Mouse (Mus musculus) heart, embryonic 14.5 days (tissue): Measurements from ENCODE around the gene Ccl9. TPM values are rescaled to one million over a fixed set of nuclear protein-coding genes. Genes with fewer than 3 reads are reported as not detected.

Experiments used
- ATAC-seq: fragments of 200-750 bp; cut with Nextera tagmentation; 2 replicates; pipeline ENCODE4 v1.8.0; 2017; ENCODE audit warnings: low read depth, moderate TSS enrichment; ENCODE audit not compliant: insufficient number of reproducible peaks, insufficient read depth, low FRiP score
- H3K27ac ChIP-seq, 2 experiments: fragments of 200-500 bp in 1 of 2; fragments of 300-500 bp in 1 of 2; sonication (generic) in 1 of 2; replicated peaks in 1 of 2; 2 replicates each; pipeline ENCODE4 v1.5.1; 2012 to 2014; ENCODE audit warnings: low read depth in 2 of 2, low read length in 2 of 2, control low read depth in 1 of 2, mild to moderate bottlenecking in 1 of 2, mixed read lengths in 1 of 2; ENCODE audit not compliant: control insufficient read depth in 1 of 2, insufficient read depth in 1 of 2
- H3K27me3 ChIP-seq: fragments of 300-500 bp; sonication (generic); 2 replicates; pipeline ENCODE4 v1.6.1; 2014; ENCODE audit warnings: mild to moderate bottlenecking, low read length, control low read depth; ENCODE audit not compliant: control insufficient read depth, insufficient read depth
- H3K36me3 ChIP-seq: fragments of 300-500 bp; sonication (generic); 2 replicates; pipeline ENCODE4 v1.6.1; 2014; ENCODE audit warnings: mild to moderate bottlenecking, control low read depth, low read length, mixed read lengths; ENCODE audit not compliant: control insufficient read depth, insufficient read depth
- H3K4me1 ChIP-seq, 2 experiments: fragments of 200-500 bp in 1 of 2; fragments of 300-500 bp in 1 of 2; sonication (generic) in 1 of 2; 2 replicates each; pipeline ENCODE4 v1.6.1; 2012 to 2014; ENCODE audit warnings: low read length in 2 of 2, control low read depth in 1 of 2, mixed read lengths in 1 of 2; ENCODE audit not compliant: control insufficient read depth in 2 of 2, insufficient read depth in 2 of 2
- H3K4me2 ChIP-seq: fragments of 300-500 bp; sonication (generic); 2 replicates; pipeline ENCODE4 v1.6.1; 2014; ENCODE audit warnings: mild to moderate bottlenecking, low read length
- H3K4me3 ChIP-seq, 2 experiments: fragments of 200-500 bp in 1 of 2; fragments of 300-500 bp in 1 of 2; sonication (generic) in 1 of 2; 2 replicates each; pipeline ENCODE4 v1.5.1; 2012 to 2014; ENCODE audit warnings: low read length in 2 of 2, mild to moderate bottlenecking in 2 of 2, control low read depth in 1 of 2, low read depth in 1 of 2, moderate library complexity in 1 of 2; ENCODE audit not compliant: control insufficient read depth in 1 of 2, insufficient read depth in 1 of 2
- H3K9ac ChIP-seq: fragments of 300-500 bp; sonication (generic); 2 replicates; pipeline ENCODE4 v1.6.1; 2014; ENCODE audit warnings: mild to moderate bottlenecking, low read length
- H3K9me3 ChIP-seq: fragments of 300-500 bp; sonication (generic); 2 replicates; pipeline ENCODE4 v1.6.1; 2016; ENCODE audit warnings: low read length, control low read depth; ENCODE audit not compliant: control insufficient read depth
- WGBS: fragments of 180-500 bp; shearing (Covaris S2); extraction: QIAGEN DNeasy Blood & Tissue Kit; methylation state at CpG from one replicate; pipeline ENCODE4 v1.1.7; 2014; 5-methylcytosine and 5-hydroxymethylcytosine counted together
- polyA plus RNA-seq: library from polyadenylated mRNA; unstranded; fragments of >200 nt; fragmentation: Nextera tagmentation; extraction: Ambion mirVana; gene quantifications from 2 replicates; pipeline ENCODE4 v1.2.1, GENCODE M21; 2014

Gene Ccl9
- polyA plus RNA-seq, 1 experiment from 2014 or later, result 3.0 TPM

- Histone ChIP-seq H3K27me3 (no peaks in the 10 kb centered on the region), H3K4me2 (no peak overlapping the region), H3K9me3 (no peaks in the 10 kb centered on the region), H3K27ac (no peak overlapping the region), H3K4me1 (no peaks in the 10 kb centered on the region), H3K9ac (no peak overlapping the region), H3K36me3 (no peaks in the 10 kb centered on the region), H3K4me3 (no peak overlapping the region)
- WGBS, result 73% methylated on average over 4 of the region's 4 CpGs
- no peak for ATAC-seq
These were observed 26.3 kb upstream of the Ccl9 start for GRCm38 (mm10) chr11:83604698-83605097.

DNA sequence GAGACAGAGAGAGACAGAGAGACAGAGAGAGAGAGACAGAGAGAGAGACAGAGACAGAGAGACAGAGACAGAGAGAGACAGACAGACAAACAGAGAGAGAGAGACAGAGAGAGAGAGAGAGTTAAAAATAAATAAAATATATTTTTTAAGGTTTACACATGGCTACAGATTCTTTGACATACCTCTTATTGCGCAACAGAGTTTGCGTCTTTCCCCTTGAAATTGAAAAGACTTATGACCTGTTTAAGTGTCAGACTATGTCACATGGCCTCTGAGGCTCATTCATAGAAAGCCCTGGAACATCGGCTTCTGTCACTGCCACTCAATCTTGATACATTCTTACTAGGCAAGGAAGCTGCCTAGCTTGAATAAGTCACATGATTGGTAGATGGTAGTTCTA, 25.0 kb upstream of the Ccl9 start:
- H3K4me1 ChIP-seq, result no peaks in the 10 kb centered on the region
- H3K9me3 ChIP-seq, result no peaks in the 10 kb centered on the region
- H3K27ac ChIP-seq, result no peak overlapping the region
- H3K9ac ChIP-seq, result no peak overlapping the region
- no peak overlapping the region for H3K4me2 ChIP-seq
- H3K36me3 ChIP-seq, result no peaks in the 10 kb centered on the region
- ATAC-seq, result no peak
- no peak overlapping the region for H3K4me3 ChIP-seq
- 95% methylated on average over 3 of the region's 3 CpGs for WGBS
- H3K27me3 ChIP-seq, result no peaks in the 10 kb centered on the region

- no peaks in the 10 kb centered on the region for H3K4me1 ChIP-seq
- no peak overlapping the region for H3K4me3 ChIP-seq
- no peaks in the 10 kb centered on the region for H3K36me3 ChIP-seq
- H3K27ac ChIP-seq, result no peak overlapping the region
- no peak overlapping the region for H3K4me2 ChIP-seq
- no peak for ATAC-seq
- H3K27me3 ChIP-seq, result no peaks in the 10 kb centered on the region
- no peak overlapping the region for H3K9ac ChIP-seq
- H3K9me3 ChIP-seq, result no peaks in the 10 kb centered on the region
- WGBS, result 68% methylated on average over 2 of the region's 2 CpGs
These were observed 22.1 kb upstream of the Ccl9 start for GRCm38 (mm10) chr11:83600576-83600975.

- H3K9me3 ChIP-seq, result no peaks in the 10 kb centered on the region
- no peaks in the 10 kb centered on the region for H3K36me3 ChIP-seq
- no peak overlapping the region for H3K4me2 ChIP-seq
- no peak for ATAC-seq
- WGBS, result 75% methylated on average over 3 of the region's 3 CpGs
- no peak overlapping the region for H3K4me3 ChIP-seq
- no peaks in the 10 kb centered on the region for H3K27me3 ChIP-seq
- no peak overlapping the region for H3K9ac ChIP-seq
- H3K4me1 ChIP-seq, result no peaks in the 10 kb centered on the region
- no peak overlapping the region for H3K27ac ChIP-seq
These were observed 20.6 kb upstream of the Ccl9 start for GRCm38 (mm10) chr11:83598991-83599390.

DNA sequence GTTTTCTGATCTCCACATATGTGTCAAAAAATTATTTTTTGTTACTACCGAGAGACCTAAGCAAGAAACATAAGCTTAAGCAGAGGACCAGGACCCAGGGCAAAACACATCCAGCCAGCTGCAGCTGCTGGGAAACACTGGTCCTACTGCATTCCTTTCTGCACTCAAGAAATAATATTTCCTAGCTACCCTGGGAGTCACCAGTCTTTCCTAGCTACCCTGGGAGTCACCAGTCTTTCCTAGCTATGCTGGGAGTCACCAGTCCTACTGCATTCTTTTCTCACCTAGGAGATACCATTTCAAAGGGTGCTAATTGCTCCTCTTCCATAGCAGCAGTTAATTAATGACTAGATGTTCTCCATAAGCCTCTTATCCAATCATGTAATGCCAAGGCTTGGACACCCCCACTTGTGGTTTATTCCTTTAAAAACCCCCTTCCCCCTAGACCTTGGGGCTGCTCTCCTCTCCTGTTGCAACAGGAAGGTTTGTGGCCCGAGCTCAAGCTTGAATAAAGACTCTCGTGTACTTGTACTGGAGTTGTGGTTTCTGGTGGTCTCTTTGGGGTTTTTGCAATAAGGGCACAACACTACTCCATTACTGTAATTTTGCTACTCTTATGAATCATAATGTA, 19.9 kb upstream of the Ccl9 start:
- Histone ChIP-seq H3K27ac (no peak overlapping the region), H3K27me3 (no peaks in the 10 kb centered on the region), H3K36me3 (no peaks in the 10 kb centered on the region), H3K9me3 (no peaks in the 10 kb centered on the region), H3K4me2 (no peak overlapping the region), H3K4me3 (no peak overlapping the region), H3K9ac (no peak overlapping the region), H3K4me1 (no peaks in the 10 kb centered on the region)
- WGBS, result 81% methylated on average over 3 of the region's 3 CpGs
- ATAC-seq, result no peak

- Histone ChIP-seq H3K4me1 (no peaks in the 10 kb centered on the region), H3K4me3 (no peak overlapping the region), H3K27ac (no peak overlapping the region), H3K4me2 (no peak overlapping the region), H3K9me3 (no peaks in the 10 kb centered on the region), H3K9ac (no peak overlapping the region), H3K36me3 (no peaks in the 10 kb centered on the region), H3K27me3 (no peaks in the 10 kb centered on the region)
- ATAC-seq, result no peak
- WGBS, result 89% methylated on average over 7 of the region's 7 CpGs
These were observed 19.4 kb upstream of the Ccl9 start for GRCm38 (mm10) chr11:83597796-83598195.

DNA sequence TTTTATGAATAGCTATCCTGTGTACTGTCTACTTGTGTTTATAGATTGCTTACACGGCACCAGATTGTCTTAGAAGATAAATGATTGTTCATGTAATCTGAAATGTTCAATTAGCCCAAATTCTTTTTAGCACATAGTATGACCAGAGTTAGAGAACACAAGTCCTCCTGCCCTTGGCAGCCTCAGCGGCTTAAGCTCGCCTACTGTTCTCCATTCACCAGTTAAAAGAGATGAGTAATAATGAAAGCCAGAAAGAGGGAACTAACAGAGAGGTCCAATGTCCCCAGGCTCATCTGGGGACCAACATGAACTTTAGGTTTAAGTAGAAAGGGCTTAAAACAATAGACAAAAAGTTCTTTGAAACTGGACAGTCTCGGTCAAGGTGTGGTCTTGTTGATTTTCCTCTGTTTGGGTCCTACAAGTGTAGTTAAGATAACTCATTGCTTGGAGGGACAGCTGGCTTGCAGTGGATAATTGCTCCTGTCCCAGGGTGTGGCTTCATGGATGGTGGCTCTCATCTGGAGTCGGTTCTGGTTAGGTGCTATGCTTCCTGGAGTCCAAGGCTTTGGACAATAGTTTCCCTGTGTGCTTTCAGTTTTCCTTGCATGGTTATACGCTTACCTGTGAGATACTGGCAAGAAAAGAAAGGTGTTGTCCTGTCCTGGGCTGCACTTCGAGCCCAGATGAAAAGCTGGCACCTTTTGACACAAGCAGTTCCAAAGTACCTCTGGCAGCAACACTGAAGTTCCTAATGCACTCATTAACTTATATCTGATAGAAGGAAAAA, 17.4 kb upstream of the Ccl9 start:
- Histone ChIP-seq H3K9ac (no peak overlapping the region), H3K4me1 (no peaks in the 10 kb centered on the region), H3K27ac (no peak overlapping the region), H3K27me3 (no peaks in the 10 kb centered on the region), H3K4me2 (no peak overlapping the region), H3K36me3 (no peaks in the 10 kb centered on the region), H3K4me3 (no peak overlapping the region), H3K9me3 (no peaks in the 10 kb centered on the region)
- WGBS, result 77% methylated on average over 7 of the region's 7 CpGs
- no peak for ATAC-seq
